Mouse (Mus musculus) MEL-GATA-1-ER (cell line): ENCODE measurements around the gene St6galnac4.

Source experiments
- DNase-seq: peaks from one replicate; pipeline ENCODE4 v3.0.0-alpha.2; 2012; ENCODE audit warnings: low read depth; ENCODE audit errors: extremely low read depth

Gene St6galnac4

GRCm38 (mm10) chr2:32599409-32599808 is 12.5 kb downstream of the St6galnac4 start, which contains the start of gene St6galnac6:
Gene St6galnac6, plus strand, starts transcription at chr2:32599709.
- DNase-seq = no peak

- no peak for DNase-seq
These were observed 14.6 kb downstream of the St6galnac4 start for GRCm38 (mm10) chr2:32601417-32602065.

GRCm38 (mm10) chr2:32602600-32603054 is 15.7 kb downstream of the St6galnac4 start:
- peak; percentile 63 for DNase-seq

- DNase-seq = no peak
These were observed 17.7 kb downstream of the St6galnac4 start for GRCm38 (mm10) chr2:32604631-32605030.

- DNase-seq = peak; percentile 76
These were observed 19.6 kb downstream of the St6galnac4 start for GRCm38 (mm10) chr2:32606161-32607142.

- peak; percentile 30 for DNase-seq
These were observed 20.5 kb downstream of the St6galnac4 start for GRCm38 (mm10) chr2:32607262-32607947.

DNA sequence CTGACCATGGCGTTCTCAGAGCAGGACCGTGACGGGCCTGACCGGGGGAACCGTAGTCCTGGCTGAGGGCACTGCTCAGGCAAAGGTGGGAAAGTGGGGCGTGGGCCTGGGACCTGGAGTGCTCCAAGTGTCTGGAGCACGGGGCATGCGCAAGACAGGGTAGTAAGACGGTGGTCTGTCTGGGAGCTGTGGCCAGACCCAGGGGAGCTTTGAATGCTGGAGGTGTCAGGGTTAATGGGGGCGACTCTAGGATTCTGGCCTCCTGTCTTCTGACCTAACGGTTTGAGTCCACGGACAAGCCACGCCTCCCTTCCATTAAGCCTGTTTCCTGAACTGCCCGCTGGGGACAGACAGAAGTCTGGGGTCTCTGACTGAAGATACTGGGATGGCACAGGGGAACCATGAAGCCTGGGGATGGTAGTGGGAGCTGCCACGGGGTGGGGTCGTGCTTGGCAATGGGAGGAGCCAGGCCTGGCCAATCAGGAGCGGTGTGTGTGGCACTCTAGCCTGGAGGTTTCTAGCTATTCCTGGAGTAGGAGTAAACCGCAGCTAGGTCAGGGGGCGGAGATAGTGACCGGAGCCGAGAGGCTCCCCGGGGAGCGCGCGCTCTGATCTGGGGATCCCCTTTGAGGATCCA is 21.4 kb downstream of the St6galnac4 start:
- DNase-seq = peak; percentile 81

- DNase-seq = no peak
These were observed 22.0 kb downstream of the St6galnac4 start for GRCm38 (mm10) chr2:32608778-32609435.

DNA sequence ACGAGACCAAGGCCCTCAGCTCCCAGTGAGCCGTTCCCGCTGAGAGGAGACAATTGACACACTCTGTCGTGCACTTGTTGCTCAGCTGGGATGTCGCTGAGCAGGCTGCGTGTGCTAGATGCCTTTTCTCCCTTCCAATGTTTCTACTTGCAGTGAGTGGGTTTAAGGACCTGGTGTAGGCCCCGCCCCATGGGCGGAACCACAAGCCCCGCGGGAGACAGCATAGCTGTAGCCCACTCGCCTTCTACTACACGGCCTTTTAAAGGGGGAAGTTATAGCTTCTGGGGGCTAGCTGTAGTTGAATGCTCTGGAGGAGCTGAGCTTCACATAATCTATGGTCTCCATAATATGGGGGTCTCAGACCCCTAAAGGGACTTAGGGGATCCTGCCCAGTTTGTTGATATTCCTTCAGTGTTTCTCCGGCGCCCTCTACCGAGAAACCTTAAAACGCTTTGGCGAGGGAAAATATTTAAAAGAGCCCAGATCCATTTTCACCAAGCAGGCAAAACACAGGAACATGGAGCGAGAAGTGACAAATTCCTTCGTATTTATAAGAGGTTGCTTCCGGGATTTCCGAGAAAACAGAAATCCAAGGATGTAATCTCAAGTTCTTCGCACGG is 23.8 kb downstream of the St6galnac4 start:
- DNase-seq = peak; percentile 44

- DNase-seq = no peak
These were observed 25.4 kb downstream of the St6galnac4 start for GRCm38 (mm10) chr2:32612274-32612673.

- no peak for DNase-seq
These were observed 30.2 kb downstream of the St6galnac4 start for GRCm38 (mm10) chr2:32617109-32617508.

DNA sequence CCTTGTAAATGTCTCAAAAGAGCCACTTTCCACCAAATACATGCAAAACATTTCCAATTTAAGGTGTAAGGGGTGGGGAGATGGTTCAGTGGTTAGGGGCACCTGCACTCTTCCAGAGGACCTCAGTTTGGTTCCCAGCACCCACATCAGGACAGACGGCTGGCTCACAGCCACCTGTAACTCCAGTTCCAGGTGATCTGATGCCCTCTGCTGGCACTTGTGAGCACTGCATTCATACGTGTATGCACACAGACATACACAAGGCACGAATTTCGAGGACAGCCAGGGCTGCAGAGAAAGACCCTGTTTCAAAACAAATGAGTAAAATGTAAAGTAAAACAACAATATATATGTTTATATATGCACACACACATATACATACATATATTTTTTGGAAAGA is 30.7 kb downstream of the St6galnac4 start:
- no peak for DNase-seq

DNA sequence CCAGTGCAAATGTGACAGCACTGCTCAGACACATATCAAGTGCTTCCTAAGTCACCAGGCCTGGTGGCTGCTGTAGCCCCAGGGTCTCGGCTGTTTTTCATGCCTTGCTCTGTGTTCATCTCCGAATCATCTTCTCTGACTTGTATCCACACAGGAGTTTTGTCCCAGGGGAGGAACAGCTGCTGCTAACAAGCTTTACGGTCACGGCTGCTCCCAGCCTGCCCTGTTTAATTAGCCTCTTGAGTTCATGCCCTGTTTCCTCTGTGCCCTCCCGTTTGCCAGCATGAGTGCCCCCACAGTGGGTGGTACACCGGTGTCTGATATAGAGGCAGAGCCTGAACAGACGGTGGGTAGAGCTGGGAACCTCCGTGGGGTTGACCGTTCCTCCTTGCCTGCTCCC is 31.2 kb downstream of the St6galnac4 start:
- no peak for DNase-seq

- DNase-seq = peak; percentile 67
These were observed 34.0 kb downstream of the St6galnac4 start for GRCm38 (mm10) chr2:32620682-32621516.

GRCm38 (mm10) chr2:32621517-32621859 is 34.6 kb downstream of the St6galnac4 start, which contains the start of gene Ak1:
Gene Ak1, plus strand, starts transcription at chr2:32621758.
- no peak for DNase-seq

DNA sequence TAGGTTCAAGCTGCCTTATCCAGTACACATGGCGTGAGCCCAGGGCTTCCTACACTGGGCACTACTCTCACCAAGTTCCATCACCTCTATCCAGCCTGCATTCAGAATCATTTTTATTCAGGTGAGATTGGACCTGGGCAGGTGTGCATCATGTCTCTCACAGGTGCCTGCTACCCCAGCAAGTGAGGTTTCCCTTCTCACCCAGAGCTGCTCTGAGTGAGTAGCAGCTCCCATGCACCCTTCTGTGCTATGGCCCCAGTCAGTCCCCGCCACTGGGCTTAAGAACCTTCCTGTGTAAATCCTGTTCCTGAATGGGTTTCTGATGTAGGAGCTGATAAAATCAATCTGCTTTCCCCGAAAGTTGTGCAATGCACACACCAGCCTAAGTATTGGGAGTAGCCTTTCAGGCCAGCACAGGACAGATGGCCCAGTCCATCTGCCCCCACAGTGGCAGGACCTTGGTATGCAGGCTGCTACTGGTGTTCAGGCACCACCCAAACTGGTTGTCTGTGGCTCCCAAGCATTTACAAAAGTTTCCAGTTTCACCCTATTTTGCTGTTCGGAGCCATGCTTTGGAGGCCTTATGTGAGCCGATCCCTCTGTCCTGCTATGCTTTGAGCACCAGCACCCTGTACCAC is 37.3 kb downstream of the St6galnac4 start:
- no peak for DNase-seq

DNA sequence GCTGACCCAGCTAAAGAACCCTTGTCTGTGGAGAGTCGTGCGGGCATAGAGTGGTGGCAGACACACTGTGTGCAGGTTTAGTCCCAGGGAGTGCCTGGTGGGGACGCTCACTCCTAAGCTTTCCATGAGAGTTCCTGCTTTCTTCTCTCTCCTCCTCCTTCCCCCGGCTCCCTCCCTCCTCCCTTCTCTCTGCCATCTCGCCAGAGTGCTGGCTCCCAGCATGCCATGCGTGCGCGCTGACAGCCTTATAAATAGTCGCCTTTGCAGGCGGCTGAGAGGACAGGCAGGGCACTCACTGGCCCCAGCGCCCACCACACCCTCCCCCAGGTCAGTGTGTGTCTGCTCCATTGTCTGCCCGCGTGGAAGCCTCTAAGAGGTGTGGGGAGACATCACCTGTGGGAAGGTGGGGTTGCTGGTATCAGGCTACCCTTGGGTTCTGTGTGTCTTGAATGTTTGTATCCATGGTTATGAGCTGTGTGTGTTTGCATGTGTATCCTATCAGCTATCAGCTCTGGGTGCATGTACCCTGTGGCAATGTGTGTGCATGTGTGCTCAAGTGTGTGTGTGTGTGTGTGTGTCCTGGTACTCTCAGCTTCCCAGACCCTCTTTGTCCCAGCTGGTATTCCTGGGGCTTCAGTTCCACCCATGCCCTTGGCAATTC is 38.4 kb downstream of the St6galnac4 start:
- DNase-seq = no peak
